Mouse (Mus musculus): Measurements from ENCODE around the gene Shisa2. TPM values are rescaled to one million over a fixed set of nuclear protein-coding genes. Genes with fewer than 3 reads are reported as not detected.

The Shisa2 gene
- 11.2 and 12.0 TPM in 2 replicates for polyA plus RNA-seq (2014; fragmentation: Nextera tagmentation; extraction: Ambion mirVana)

GRCm38 (mm10) chr14:59625158-59625805, at the start of gene Shisa2:
Gene Shisa2, plus strand, starts transcription at chr14:59625308.
- peaks cover 10% of the 10 kb centered on the region for H3K4me1 ChIP-seq (ENCODE audit: control insufficient read depth, insufficient read depth, low read length)

GRCm38 (mm10) chr14:59576385-59576784, 48.7 kb upstream of the Shisa2 start:
- no peak overlapping the region for H3K4me3 ChIP-seq (ENCODE audit: low read depth, low read length)
- H3K36me3 ChIP-seq (ENCODE audit: control insufficient read depth, insufficient read depth, low read length), result 0 out of 2 replicates have a peak, but pooled peaks cover under 1% of the 10 kb centered on the region
- no peaks in the 10 kb centered on the region for H3K9me3 ChIP-seq (ENCODE audit: control insufficient read depth, low read length)
- no peak overlapping the region for H3K9ac ChIP-seq (ENCODE audit: low read length)
- H3K27me3 ChIP-seq (ENCODE audit: control insufficient read depth, insufficient read depth, low read length), result no peaks in the 10 kb centered on the region
- WGBS, result 93% methylated on average over 5 of the region's 5 CpGs
- no peak for ATAC-seq (ENCODE audit: low FRiP score)
- H3K4me2 ChIP-seq, result no peak overlapping the region
- DNase-seq (ENCODE audit: low spot score, missing footprints), result no peak
- no peak overlapping the region for H3K27ac ChIP-seq (ENCODE audit: low read depth, low read length)
- H3K4me1 ChIP-seq (ENCODE audit: control insufficient read depth, insufficient read depth, low read length), result no peaks in the 10 kb centered on the region

More at GRCm38 (mm10) chr14:59625158-59625805, at the start of gene Shisa2:
- peak; percentile 88 for ATAC-seq (ENCODE audit: low FRiP score)
- under 1% methylated on average over 64 of the region's 65 CpGs for WGBS
- Histone ChIP-seq H3K4me3 (ENCODE audit: low read depth, low read length) (peak within 1 kb of the TSS; percentile 55), H3K27ac (ENCODE audit: low read depth, low read length) (peak within 1 kb of the TSS; percentile 40; the same call in 1 of the 2 replicates), H3K9ac (ENCODE audit: low read length) (peak within 1 kb of the TSS; percentile 62), H3K27me3 (ENCODE audit: control insufficient read depth, insufficient read depth, low read length) (peaks cover 18% of the 10 kb centered on the region), H3K4me2 (peak within 1 kb of the TSS; percentile 72), H3K36me3 (ENCODE audit: control insufficient read depth, insufficient read depth, low read length) (no peaks in the 10 kb centered on the region), H3K9me3 (ENCODE audit: control insufficient read depth, low read length) (no peaks in the 10 kb centered on the region)
- peak; percentile 98 for DNase-seq (ENCODE audit: low spot score, missing footprints)

GRCm38 (mm10) chr14:59590614-59591013, 34.5 kb upstream of the Shisa2 start:
- 83% methylated on average over 1 of the region's 1 CpGs for WGBS
- Histone ChIP-seq H3K36me3 (ENCODE audit: control insufficient read depth, insufficient read depth, low read length) (peaks cover 2% of the 10 kb centered on the region; the same call in 1 of the 2 replicates), H3K4me1 (ENCODE audit: control insufficient read depth, insufficient read depth, low read length) (no peaks in the 10 kb centered on the region), H3K4me2 (no peak overlapping the region), H3K9ac (ENCODE audit: low read length) (no peak overlapping the region), H3K27ac (ENCODE audit: low read depth, low read length) (no peak overlapping the region), H3K4me3 (ENCODE audit: low read depth, low read length) (no peak overlapping the region), H3K27me3 (ENCODE audit: control insufficient read depth, insufficient read depth, low read length) (no peaks in the 10 kb centered on the region), H3K9me3 (ENCODE audit: control insufficient read depth, low read length) (no peaks in the 10 kb centered on the region)
- DNase-seq (ENCODE audit: low spot score, missing footprints) (no peak), ATAC-seq (ENCODE audit: low FRiP score) (no peak)

GRCm38 (mm10) chr14:59591901-59592300, 33.2 kb upstream of the Shisa2 start:
- no peak overlapping the region for H3K4me2 ChIP-seq
- H3K27me3 ChIP-seq (ENCODE audit: control insufficient read depth, insufficient read depth, low read length), result no peaks in the 10 kb centered on the region
- no peak for ATAC-seq (ENCODE audit: low FRiP score)
- peaks cover 3% of the 10 kb centered on the region for H3K4me1 ChIP-seq (ENCODE audit: control insufficient read depth, insufficient read depth, low read length)
- DNase-seq (ENCODE audit: low spot score, missing footprints), result no peak
- H3K9ac ChIP-seq (ENCODE audit: low read length), result no peak overlapping the region
- H3K27ac ChIP-seq (ENCODE audit: low read depth, low read length), result no peak overlapping the region
- no peak overlapping the region for H3K4me3 ChIP-seq (ENCODE audit: low read depth, low read length)
- WGBS, result 66% methylated on average over 8 of the region's 8 CpGs
- H3K9me3 ChIP-seq (ENCODE audit: control insufficient read depth, low read length), result no peaks in the 10 kb centered on the region
- H3K36me3 ChIP-seq (ENCODE audit: control insufficient read depth, insufficient read depth, low read length), result peaks cover 2% of the 10 kb centered on the region; the same call in 1 of the 2 replicates

GRCm38 (mm10) chr14:59592593-59592992, 32.5 kb upstream of the Shisa2 start:
- Histone ChIP-seq H3K4me2 (no peak overlapping the region), H3K9me3 (ENCODE audit: control insufficient read depth, low read length) (no peaks in the 10 kb centered on the region), H3K4me1 (ENCODE audit: control insufficient read depth, insufficient read depth, low read length) (peaks cover 6% of the 10 kb centered on the region), H3K27ac (ENCODE audit: low read depth, low read length) (no peak overlapping the region), H3K36me3 (ENCODE audit: control insufficient read depth, insufficient read depth, low read length) (peaks cover 2% of the 10 kb centered on the region; the same call in 1 of the 2 replicates), H3K27me3 (ENCODE audit: control insufficient read depth, insufficient read depth, low read length) (no peaks in the 10 kb centered on the region), H3K4me3 (ENCODE audit: low read depth, low read length) (no peak overlapping the region), H3K9ac (ENCODE audit: low read length) (no peak overlapping the region)
- 90% methylated on average over 3 of the region's 3 CpGs for WGBS
- ATAC-seq (ENCODE audit: low FRiP score) (no peak), DNase-seq (ENCODE audit: low spot score, missing footprints) (no peak)

- Histone ChIP-seq H3K4me2 (no peak overlapping the region), H3K36me3 (ENCODE audit: control insufficient read depth, insufficient read depth, low read length) (peaks cover 2% of the 10 kb centered on the region; the same call in 1 of the 2 replicates), H3K9me3 (ENCODE audit: control insufficient read depth, low read length) (no peaks in the 10 kb centered on the region), H3K4me1 (ENCODE audit: control insufficient read depth, insufficient read depth, low read length) (peaks cover 6% of the 10 kb centered on the region), H3K4me3 (ENCODE audit: low read depth, low read length) (no peak overlapping the region), H3K27me3 (ENCODE audit: control insufficient read depth, insufficient read depth, low read length) (no peaks in the 10 kb centered on the region), H3K9ac (ENCODE audit: low read length) (no peak overlapping the region), H3K27ac (ENCODE audit: low read depth, low read length) (no peak overlapping the region)
- 90% methylated on average over 3 of the region's 3 CpGs for WGBS
- ATAC-seq (ENCODE audit: low FRiP score) (no peak), DNase-seq (ENCODE audit: low spot score, missing footprints) (no peak)
Measured at GRCm38 (mm10) chr14:59594988-59595387, 30.1 kb upstream of the Shisa2 start.

GRCm38 (mm10) chr14:59597398-59598259, 27.5 kb upstream of the Shisa2 start, which contains the start of gene Cdadc1:
Gene Cdadc1, minus strand, starts transcription at chr14:59597959.
- Histone ChIP-seq H3K27me3 (ENCODE audit: control insufficient read depth, insufficient read depth, low read length) (no peaks in the 10 kb centered on the region), H3K27ac (ENCODE audit: low read depth, low read length) (no peak within 1 kb of the TSS), H3K9ac (ENCODE audit: low read length) (peak within 1 kb of the TSS; percentile 76), H3K36me3 (ENCODE audit: control insufficient read depth, insufficient read depth, low read length) (no peaks in the 10 kb centered on the region; the same call in 1 of the 2 replicates), H3K9me3 (ENCODE audit: control insufficient read depth, low read length) (no peaks in the 10 kb centered on the region), H3K4me3 (ENCODE audit: low read depth, low read length) (peak within 1 kb of the TSS; percentile 83), H3K4me1 (ENCODE audit: control insufficient read depth, insufficient read depth, low read length) (peaks cover 6% of the 10 kb centered on the region), H3K4me2 (peak within 1 kb of the TSS; percentile 67)
- 0% methylated on average over 47 of the region's 48 CpGs for WGBS
- ATAC-seq (ENCODE audit: low FRiP score) (peak; percentile 95), DNase-seq (ENCODE audit: low spot score, missing footprints) (peak; percentile 100)

GRCm38 (mm10) chr14:59598260-59598627, 26.9 kb upstream of the Shisa2 start:
- no peaks in the 10 kb centered on the region for H3K9me3 ChIP-seq (ENCODE audit: control insufficient read depth, low read length)
- peak overlapping the region; percentile 76 for H3K9ac ChIP-seq (ENCODE audit: low read length)
- peak overlapping the region; percentile 83 for H3K4me3 ChIP-seq (ENCODE audit: low read depth, low read length)
- no peak overlapping the region for H3K27ac ChIP-seq (ENCODE audit: low read depth, low read length)
- 0 out of 2 replicates have a peak, but pooled peaks have one; percentile 51 for ATAC-seq (ENCODE audit: low FRiP score)
- no peaks in the 10 kb centered on the region; the same call in 1 of the 2 replicates for H3K36me3 ChIP-seq (ENCODE audit: control insufficient read depth, insufficient read depth, low read length)
- no peak for DNase-seq (ENCODE audit: low spot score, missing footprints)
- H3K4me2 ChIP-seq, result peak overlapping the region; percentile 67
- 4% methylated on average over 8 of the region's 8 CpGs for WGBS
- no peaks in the 10 kb centered on the region for H3K27me3 ChIP-seq (ENCODE audit: control insufficient read depth, insufficient read depth, low read length)
- peaks cover 6% of the 10 kb centered on the region for H3K4me1 ChIP-seq (ENCODE audit: control insufficient read depth, insufficient read depth, low read length)

Measured in midbrain, embryonic 11.5 days (tissue).